Mouse (Mus musculus) granulocyte monocyte progenitor cell, adult 5-6 weeks (primary cell): ENCODE results near the gene Leo1. TPM values are rescaled to one million over a fixed set of nuclear protein-coding genes. Genes with fewer than 3 reads are reported as not detected.
A peak's percentile ranks its signal among the peaks of the same experiment; 100 is the strongest.
"Not testable (repeated sequence)": the region's sequence is repeated elsewhere in the genome, so short reads cannot be mapped to it uniquely, and the experiment has no call there.

Source experiments
- ATAC-seq: replicated peaks from 2 replicates; pipeline ENCODE4 v1.8.0; 2016; ENCODE audit warnings: mild to moderate bottlenecking, moderate TSS enrichment, inconsistent platforms; ENCODE audit not compliant: poor library complexity, severe bottlenecking
- total RNA-seq, 2 experiments: library from RNA; stranded (forward) in 1 of 2; stranded (reverse) in 1 of 2; fragments of 200-712, 200-1000 nt in 1 of 2; fragments of >200 nt in 1 of 2; fragmentation: Nextera tagmentation in 1 of 2; gene quantifications; 2 replicates each; pipeline ENCODE4 v1.2.3; 2014 to 2017

Gene Leo1
- total RNA-seq, 2 experiments from 2014 or later, result 24.2 to 38.9 TPM

- ATAC-seq, result no peak
Measured at GRCm38 (mm10) chr9:75424358-75425150, 16.8 kb upstream of the Leo1 start.

DNA sequence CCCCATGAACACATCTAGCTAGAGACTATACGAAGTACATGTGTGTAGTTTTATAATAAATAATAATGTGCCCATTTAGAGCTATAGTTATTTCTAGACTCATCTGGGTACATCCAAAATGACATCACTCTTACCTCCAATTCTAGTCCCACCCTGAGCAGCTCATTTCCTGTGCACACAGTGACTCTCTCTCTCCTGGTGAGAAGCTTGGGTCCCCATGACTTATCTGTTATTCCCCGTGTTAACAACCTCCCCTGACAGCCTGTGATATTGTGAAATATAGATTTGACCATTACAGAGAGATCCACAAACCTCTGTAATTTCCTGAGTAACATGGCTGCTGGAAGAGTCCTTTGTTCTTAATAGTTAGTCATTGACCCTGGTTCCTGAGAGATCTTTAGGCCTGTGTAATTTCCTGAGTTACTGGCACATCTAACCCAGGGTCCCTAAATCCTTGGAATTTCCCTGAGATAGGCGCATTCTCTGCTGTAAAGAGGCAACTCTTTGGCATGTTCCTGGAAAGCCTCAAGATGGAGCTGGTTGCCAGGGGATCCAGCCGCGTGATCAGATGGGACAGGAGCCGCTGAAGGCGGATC is 15.4 kb upstream of the Leo1 start:
- ATAC-seq, result peak; percentile 78

- ATAC-seq, result no peak
Measured at GRCm38 (mm10) chr9:75427366-75428273, 13.7 kb upstream of the Leo1 start.

DNA sequence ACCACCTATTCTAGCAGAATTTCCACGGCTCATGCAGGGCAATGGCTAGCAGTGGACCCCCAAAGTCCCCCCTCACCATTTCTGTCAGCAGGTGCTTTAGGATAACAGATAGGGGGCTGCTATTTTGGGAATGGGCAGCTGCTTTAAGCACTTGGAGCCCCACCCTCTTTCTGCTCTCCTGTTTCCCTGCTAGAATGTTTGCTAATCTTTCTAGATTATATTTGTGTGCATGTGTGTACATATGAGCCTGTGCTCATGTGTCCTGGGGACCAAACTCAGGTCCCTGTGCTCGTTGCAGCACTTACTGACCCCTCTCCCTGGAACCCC is 13.1 kb upstream of the Leo1 start:
- no peak for ATAC-seq

DNA sequence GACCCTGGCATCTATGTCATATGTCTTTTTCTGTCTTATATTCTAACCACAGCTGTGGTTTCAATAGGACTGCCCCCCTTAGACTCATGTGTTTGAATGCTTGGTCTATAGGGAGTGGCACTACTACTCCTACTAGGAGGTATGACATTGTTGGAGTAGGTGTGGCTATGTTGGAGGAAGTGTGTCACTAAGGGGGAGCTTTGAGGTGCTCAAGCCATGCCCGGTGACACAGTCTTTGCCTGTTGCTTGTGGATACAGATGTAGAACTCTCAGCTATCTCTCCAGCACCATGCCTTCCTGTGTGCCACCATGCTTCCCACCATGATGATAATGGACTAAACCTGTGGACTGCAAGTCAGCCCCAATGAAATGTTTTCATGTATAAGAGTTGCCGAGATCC is 12.3 kb upstream of the Leo1 start:
- peak; percentile 25; the same call in 1 of the 2 replicates for ATAC-seq

DNA sequence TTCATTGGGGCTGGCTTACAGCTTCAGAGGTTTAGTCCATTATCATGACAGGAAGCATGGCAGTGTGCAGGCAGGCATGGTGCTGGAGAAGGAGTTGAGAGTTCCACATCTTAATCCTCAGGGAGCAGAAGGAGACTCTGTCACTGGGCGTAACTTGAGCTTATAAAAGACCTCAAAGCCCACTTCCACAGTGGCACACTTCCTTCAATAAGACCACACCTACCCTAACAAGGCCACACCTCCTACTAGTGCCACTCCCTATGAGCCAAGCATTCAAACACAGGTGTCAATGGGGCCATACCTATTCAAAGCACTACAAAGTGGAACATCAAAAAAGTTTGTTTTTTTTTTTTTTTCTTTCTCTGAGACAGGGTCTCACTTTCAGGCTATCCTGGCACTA is 11.7 kb upstream of the Leo1 start:
- no peak for ATAC-seq

DNA sequence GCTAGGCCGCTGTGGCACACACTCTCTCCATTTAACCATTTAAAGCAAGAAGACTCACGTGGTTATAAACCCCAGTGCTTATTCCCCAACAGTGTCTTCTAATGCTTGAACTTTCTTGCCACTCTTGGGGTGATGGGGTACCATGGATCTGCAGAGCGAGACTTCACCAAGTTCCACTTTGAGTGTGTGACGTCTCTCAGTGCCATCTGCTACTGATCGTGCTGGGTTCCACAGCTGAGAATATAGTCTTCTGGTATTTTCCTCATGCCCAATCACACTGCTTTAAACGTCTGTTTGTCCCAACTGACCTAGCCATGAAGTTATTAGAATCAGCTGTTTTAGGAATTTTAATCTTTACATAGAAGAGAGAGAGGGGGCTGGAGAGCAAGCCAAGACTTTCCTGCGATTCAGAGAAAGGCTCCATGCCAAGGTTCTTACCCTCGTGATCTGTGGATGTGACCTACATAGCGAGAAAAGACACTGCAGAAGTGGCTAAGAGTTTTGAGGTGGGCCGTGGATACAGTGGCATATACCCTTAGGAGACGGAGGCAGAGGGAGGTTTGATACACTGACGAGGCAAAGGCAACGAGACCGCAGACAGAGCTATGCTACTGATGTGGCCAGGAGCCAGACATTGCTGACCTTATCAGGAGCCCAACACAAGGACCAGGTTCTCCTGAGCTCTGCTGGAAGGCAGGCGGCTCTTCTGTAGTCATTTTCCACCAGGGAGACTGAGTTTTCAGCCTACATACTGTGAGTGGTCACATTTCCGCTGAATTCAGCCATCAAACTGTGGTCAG is 10.3 kb upstream of the Leo1 start:
- ATAC-seq, result no peak

GRCm38 (mm10) chr9:75432694-75433093 is 8.6 kb upstream of the Leo1 start:
- no peak for ATAC-seq

DNA sequence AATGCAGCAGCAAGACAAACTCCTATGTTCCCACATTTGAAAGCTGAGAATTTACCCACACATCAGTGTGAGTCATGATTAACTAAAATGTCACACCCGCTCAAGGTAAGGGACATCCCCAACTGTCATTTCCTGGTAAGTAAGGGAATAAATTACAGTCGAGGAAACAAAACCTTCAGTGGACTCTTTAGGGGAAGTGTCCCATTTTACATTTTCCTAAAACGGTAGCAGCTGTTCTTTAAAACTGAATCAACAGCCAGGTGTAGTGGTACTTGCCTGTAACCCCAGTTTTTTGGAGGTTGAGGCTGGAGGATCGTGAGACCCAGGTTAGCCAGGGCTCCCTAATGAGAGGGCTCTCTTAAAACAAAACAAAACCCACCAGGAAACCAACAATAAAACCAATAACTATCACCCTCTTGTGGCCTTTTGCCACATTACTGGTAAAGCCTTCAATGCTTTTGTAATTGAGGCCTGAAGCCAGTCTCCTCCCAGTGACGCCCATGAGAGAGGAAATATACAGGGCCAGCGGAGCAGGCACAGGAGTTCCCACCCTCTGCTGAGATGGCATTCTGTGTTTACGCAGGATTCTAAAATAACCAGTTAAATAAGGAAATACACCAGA is 7.0 kb upstream of the Leo1 start:
- ATAC-seq, result peak; percentile 73

- ATAC-seq, result no peak
Measured at GRCm38 (mm10) chr9:75434872-75435271, 6.5 kb upstream of the Leo1 start.

DNA sequence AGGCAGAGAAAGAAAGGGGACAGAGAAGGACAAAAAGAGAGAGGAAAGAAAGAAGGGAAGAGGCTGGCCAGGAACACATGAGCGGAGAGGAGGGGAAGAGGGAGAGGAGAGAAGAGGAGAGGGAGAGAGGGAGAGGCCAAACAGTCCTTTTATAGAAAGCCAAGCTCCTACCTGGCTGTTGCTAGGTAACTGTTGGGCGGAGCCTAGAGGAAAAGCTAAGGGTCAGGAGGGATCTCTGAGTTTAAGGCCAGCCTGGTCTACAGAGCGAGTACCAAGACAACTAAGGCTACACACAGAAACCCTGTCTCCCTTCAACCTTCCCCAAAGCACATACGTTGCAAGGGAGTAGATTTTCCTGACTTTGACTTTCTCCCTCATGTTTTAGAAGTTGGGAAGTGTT is 6.0 kb upstream of the Leo1 start:
- ATAC-seq, result no peak

DNA sequence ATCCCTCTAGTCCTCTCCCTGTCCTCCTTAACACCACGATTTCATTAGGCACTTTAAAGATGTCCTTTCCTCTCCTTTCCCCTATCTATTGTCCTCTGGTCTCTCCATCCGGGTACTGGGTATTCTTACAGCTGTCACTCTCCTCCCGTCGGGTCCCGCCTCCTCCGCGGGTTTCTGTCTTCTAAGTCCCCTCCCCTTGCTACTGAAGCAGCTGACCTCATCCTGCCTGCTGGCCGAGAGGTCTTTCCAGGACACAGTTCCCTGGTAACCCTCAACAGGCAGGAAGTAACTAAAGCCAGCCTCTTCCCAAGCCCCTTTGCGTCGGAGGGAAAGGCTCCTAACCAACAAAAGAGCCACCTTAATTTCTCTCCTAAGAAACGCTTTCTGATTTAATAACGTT is 5.4 kb upstream of the Leo1 start:
- ATAC-seq, result peak; percentile 83

GRCm38 (mm10) chr9:75437653-75438385 is 3.5 kb upstream of the Leo1 start:
- ATAC-seq, result peak; percentile 18; the same call in 1 of the 2 replicates

GRCm38 (mm10) chr9:75441691-75442131 is 387 bp downstream of the Leo1 start:
- peak; percentile 69 for ATAC-seq

- no peak for ATAC-seq
Measured at GRCm38 (mm10) chr9:75444981-75445380, 3.7 kb downstream of the Leo1 start.

GRCm38 (mm10) chr9:75446574-75446973 is 5.2 kb downstream of the Leo1 start:
- ATAC-seq, result not testable (repeated sequence)

DNA sequence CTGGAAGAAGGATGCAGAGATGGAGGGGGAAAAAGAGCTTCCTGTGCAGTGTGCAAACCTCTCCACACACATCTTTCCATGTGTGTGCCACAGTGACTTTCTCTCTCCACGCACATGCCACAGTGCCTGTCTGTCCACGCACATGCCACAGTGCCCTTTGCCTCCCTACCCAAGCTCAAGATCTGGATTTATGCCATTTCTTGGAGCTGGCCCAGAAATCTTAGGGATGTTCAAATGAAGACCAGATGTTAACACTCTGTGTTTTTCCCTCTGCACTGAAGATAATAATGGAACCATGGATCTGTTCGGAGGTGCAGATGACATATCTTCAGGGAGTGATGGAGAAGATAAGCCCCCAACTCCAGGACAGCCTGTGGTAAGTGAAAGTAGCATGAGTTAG is 6.7 kb downstream of the Leo1 start:
- no peak for ATAC-seq

GRCm38 (mm10) chr9:75453994-75454393 is 12.7 kb downstream of the Leo1 start:
- no peak for ATAC-seq

GRCm38 (mm10) chr9:75455684-75456083 is 14.4 kb downstream of the Leo1 start:
- no peak for ATAC-seq
